Mouse (Mus musculus) megakaryocyte, embryonic 14.5 days (primary cell): ENCODE data around the gene Schip1. TPM values are rescaled to one million over a fixed set of nuclear protein-coding genes. Genes with fewer than 3 reads are reported as not detected.
"Not testable (repeated sequence)": the region's sequence is repeated elsewhere in the genome, so short reads cannot be mapped to it uniquely, and the experiment has no call there.

Source experiments
- H3K27me3 ChIP-seq: replicated peaks from 2 replicates; pipeline ENCODE3; 2012; ENCODE audit warnings: inconsistent platforms
- H3K36me3 ChIP-seq: replicated peaks from 2 replicates; pipeline ENCODE3; 2012; ENCODE audit warnings: low read length, inconsistent platforms, mixed read lengths
- H3K4me1 ChIP-seq: 2 replicates; pipeline ENCODE4 v1.6.1; 2012; ENCODE audit warnings: inconsistent platforms
- H3K4me3 ChIP-seq: replicated peaks from 2 replicates; pipeline ENCODE3; 2012; ENCODE audit warnings: moderate library complexity, mild to moderate bottlenecking, inconsistent platforms
- H3K9me3 ChIP-seq: 2 replicates; pipeline ENCODE4 v1.6.1; 2012; ENCODE audit warnings: inconsistent platforms
- FLI1 ChIP-seq: IDR thresholded peaks from 2 replicates; pipeline ENCODE4 v1.6.1; 2012; ENCODE audit warnings: low read length, inconsistent platforms, mixed read lengths
- GATA1 ChIP-seq: IDR thresholded peaks from 3 replicates; pipeline ENCODE4 v1.6.1; 2012; ENCODE audit warnings: mixed read lengths, low read length, inconsistent platforms, borderline replicate concordance
- polyA plus RNA-seq: library from polyadenylated mRNA; stranded (reverse); fragments of >175 nt; gene quantifications from 2 replicates; pipeline ENCODE4 v1.2.3, GENCODE M21; 2012; ENCODE audit warnings: low replicate concordance; ENCODE audit not compliant: insufficient read depth

Gene Schip1
- polyA plus RNA-seq, 1 experiment, result 18.7 TPM

DNA sequence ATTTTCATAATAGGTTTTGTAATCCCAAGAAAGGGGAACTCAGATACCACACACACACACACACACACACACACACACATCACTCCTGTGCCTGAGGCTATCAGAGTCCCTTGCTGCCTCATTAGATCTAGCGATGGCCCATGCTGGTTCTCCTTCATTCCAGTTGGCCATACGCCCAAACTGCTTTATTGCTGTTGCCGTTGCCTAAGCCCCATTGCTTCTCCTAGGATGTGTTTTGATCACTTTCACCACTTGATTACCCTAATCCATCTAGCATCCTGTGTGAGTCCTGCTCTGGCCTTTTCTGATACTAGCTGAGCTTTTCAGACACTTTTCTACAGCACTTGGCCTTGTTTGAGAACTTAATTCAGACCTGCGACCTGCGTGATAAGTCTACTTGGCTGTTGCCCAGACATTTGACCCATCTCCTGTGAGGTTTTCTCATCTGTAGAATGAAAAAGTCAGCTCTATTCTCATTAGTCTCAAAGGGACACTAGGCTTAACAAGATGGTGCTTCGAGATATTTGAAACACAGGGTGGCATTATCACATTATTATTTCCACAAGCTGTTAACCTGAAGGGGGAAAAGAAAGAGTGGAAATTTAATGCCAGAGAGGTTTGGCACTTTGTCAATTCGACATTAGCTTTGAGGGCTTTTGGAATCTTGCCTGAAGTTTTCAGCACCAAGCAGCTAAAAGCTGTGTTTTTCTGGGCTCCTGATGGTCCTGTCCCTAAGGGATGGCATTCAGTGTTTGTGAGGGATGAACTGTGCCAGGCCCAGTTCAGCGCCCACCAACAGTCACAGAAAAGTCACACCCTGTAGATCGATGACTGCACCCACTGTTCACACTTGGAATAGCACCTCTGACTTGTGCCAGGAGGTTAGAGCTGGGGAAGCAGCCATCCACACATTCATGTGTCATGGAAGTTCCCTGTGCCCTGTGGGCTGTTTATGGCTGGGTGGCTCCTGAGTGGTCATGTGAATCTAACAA is 7.1 kb downstream of the Schip1 start:
- Histone ChIP-seq H3K9me3 (no peaks in the 10 kb centered on the region), H3K36me3 (no peaks in the 10 kb centered on the region), H3K27me3 (peaks cover 2% of the 10 kb centered on the region), H3K4me3 (no peak overlapping the region), H3K4me1 (no peaks in the 10 kb centered on the region)
- TF ChIP-seq GATA1 (no peak), FLI1 (no peak)

DNA sequence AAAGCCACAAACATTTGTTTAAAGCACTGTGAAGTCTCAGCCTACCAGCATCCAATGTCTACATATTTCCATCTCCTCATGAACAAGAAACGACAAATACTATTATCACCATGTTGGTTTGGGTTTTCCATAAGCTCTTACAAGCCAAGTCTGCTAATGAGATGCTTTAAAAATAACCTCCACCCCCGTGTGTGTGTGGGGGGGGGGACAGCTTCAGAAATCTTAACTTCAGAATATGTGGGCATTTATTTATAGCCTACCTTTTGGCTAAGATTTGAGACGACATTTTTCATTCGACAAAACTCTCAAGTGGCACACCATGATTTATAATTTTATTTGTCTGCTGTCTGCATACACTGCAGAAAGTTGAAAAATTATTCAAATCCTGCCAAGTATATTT is 12.8 kb downstream of the Schip1 start:
- no peak for TF ChIP-seq GATA1
- TF ChIP-seq FLI1, result no peak
- H3K27me3 ChIP-seq, result no peaks in the 10 kb centered on the region
- no peaks in the 10 kb centered on the region for H3K4me1 ChIP-seq
- H3K9me3 ChIP-seq, result no peaks in the 10 kb centered on the region
- H3K4me3 ChIP-seq, result no peak overlapping the region
- no peaks in the 10 kb centered on the region for H3K36me3 ChIP-seq

DNA sequence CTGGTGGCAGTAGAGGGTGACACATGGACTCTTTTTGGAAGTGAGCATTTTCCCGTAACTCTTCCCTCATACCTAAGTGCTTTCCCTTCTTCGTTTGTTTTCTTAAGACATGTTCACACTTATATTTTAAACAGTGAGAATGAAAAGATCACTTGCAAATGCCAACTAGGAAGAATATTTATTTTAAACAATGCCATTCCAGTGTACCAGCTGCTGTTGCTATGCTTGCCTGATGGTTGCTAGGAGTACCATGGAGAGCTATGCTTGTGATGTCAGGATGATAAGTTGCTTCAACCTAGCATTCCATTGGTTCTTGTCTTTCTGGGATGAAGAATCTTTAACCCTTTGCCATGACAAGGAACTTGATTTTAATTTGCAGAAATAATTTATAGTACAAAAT is 20.4 kb downstream of the Schip1 start:
- TF ChIP-seq FLI1, result no peak
- TF ChIP-seq GATA1, result no peak
- H3K36me3 ChIP-seq, result no peaks in the 10 kb centered on the region
- no peaks in the 10 kb centered on the region for H3K4me1 ChIP-seq
- no peaks in the 10 kb centered on the region for H3K9me3 ChIP-seq
- H3K27me3 ChIP-seq, result no peaks in the 10 kb centered on the region
- H3K4me3 ChIP-seq, result no peak overlapping the region

DNA sequence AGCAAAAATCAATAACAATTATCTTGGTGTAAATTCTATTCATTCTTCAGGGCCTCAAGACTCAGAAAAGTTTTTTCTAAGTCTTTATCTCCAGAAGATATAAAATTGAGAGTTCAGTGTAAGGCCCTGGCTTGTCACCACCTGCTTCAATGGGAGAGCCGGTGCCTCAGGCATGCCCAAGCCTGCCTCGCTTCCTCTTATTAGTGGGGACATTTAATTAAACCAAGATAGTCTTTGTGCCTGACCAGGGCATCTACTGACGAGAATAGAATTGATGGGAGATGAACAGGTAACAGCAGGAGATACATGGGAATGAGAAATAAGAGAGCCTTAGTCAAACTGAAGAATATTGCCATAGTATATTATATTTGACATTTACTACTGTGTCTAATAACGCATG is 27.5 kb downstream of the Schip1 start:
- Histone ChIP-seq H3K9me3 (no peaks in the 10 kb centered on the region), H3K27me3 (no peaks in the 10 kb centered on the region), H3K4me1 (no peaks in the 10 kb centered on the region), H3K4me3 (no peak overlapping the region), H3K36me3 (no peaks in the 10 kb centered on the region)
- TF ChIP-seq GATA1, result no peak
- TF ChIP-seq FLI1, result no peak

DNA sequence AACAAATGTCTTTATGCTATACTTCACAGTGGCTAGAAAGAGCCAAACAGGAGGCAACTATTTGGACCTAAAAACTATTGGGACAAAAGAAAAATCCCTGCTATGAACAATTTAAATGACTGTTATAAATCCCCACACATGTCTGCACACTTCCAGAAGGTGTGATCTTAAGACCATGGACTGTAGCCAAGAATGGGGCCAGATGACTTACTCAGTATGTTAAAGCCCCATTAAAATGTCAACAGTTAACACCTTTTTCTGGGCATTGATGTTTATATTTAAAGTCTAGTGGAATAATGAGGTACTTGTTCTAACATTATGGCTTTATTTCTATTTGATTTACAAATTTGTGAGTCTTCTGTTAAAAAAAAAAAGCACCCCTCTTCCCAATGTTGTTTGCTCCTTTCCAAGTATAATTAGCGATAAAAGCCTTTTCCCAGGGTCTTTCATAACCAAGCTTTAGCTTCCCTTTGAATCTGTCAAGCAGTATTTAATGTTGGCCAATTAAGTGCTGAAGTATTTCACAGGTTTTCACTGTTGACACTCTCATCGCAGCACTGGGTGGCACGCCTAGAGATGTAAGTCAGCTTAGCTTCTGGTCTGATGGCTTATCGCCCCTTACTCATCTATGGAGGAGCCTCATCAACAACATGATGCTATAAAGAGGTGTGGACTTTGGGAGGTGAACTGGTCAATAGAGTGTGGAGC is 32.3 kb downstream of the Schip1 start:
- TF ChIP-seq FLI1 (no peak), GATA1 (no peak)

DNA sequence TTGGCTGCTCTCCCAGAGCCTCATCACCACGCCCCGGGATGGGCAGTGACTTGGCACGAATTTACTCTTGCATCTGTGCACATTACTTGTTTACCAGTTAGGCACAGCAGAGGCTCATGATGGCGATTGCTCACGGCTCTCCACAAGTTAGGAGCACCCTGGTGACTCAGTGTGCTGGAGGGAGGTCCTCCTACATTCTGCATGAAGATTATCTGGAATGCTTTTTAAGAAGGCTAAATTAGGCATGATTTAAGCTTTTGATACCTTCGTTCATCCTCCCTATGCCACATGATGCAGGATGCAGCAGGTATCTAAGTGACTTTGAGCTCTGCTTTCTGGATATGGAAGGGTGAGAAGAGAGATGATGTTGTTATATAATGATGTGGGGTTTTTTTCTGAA is 35.0 kb downstream of the Schip1 start:
- H3K4me3 ChIP-seq, H3K9me3 ChIP-seq, H3K4me1 ChIP-seq, H3K27me3 ChIP-seq, H3K36me3 ChIP-seq: not testable (repeated sequence)

More for the DNA sequence above, 32.3 kb downstream of the Schip1 start:
- Histone ChIP-seq H3K4me3 (no peak overlapping the region), H3K9me3 (no peaks in the 10 kb centered on the region), H3K36me3 (no peaks in the 10 kb centered on the region), H3K27me3 (peaks cover 2% of the 10 kb centered on the region), H3K4me1 (no peaks in the 10 kb centered on the region)

DNA sequence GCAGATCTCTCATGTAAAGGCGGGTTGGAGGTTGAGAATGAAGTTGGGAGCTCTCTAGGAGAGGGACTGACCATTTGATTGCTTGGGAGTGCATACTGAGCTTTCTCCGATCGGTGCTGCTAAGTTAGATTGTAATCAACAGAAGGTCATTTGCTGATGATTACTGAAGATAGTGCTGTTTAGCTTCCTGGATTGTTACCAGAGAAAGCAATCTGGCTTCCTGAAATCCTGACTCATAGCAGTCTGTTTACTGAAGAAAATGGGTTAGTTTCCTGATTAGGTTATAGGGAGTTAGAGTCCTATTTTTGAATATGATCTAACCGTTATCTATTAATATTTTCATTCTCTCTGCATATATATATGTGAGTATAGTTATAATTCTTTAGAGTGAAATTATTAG is 36.7 kb downstream of the Schip1 start:
- H3K36me3 ChIP-seq, result no peaks in the 10 kb centered on the region
- TF ChIP-seq FLI1 (no peak), GATA1 (no peak)
- H3K9me3 ChIP-seq, result no peaks in the 10 kb centered on the region
- no peaks in the 10 kb centered on the region for H3K4me1 ChIP-seq
- H3K27me3 ChIP-seq, result peaks cover 2% of the 10 kb centered on the region
- no peak overlapping the region for H3K4me3 ChIP-seq

DNA sequence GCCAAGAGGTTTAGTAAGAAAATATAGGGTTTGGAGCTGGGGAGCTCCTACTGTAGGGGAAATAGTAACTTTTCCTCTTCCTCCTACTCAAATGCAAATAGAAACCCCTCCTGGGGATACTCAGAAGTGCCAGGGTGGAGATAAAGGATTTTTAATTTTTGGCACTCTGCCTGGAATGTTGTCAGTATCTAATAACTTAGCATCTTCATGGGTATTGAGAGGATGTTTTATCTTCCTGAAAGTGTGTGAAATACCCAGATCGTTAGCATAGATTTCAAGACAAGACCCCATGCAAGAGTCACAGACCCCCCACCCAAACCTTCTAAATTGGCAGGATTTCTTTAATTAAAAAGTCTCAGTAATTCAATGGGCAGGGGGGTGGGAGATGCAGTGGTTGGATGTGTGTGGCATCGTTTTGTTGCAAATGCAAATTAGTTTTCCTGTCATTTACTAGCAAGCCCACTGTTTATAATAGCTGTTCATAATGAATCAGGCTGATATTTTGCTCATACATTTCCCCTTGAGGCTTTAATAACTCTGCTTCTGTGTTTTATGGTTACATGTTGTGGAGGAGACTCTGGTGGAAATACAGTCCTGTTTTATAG is 40.6 kb downstream of the Schip1 start:
- TF ChIP-seq GATA1 (no peak), FLI1 (no peak)
- Histone ChIP-seq H3K27me3 (no peaks in the 10 kb centered on the region), H3K36me3 (no peaks in the 10 kb centered on the region), H3K4me3 (no peak overlapping the region), H3K4me1 (no peaks in the 10 kb centered on the region), H3K9me3 (no peaks in the 10 kb centered on the region)

DNA sequence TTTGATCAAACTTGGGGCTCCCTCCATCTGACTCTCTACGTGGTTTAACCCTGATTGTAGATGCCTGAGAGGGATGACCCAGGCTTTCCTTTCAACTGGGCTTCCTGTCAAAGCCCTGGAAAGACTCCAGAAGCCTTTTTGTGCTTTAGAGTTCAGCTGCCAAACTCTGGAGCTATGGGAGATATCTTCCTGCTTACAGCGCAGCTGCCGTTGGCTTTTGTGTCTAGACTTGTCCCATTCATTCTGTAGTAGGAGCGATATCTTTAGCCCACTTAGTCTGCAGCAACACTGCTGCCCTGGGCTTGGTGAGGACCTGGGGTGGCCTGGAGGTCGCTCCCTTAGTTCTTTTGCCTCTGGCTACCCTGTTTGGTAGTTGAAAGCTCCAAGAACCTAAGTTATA is 56.7 kb downstream of the Schip1 start:
- Histone ChIP-seq H3K27me3 (no peaks in the 10 kb centered on the region), H3K9me3 (no peaks in the 10 kb centered on the region), H3K4me3 (no peak overlapping the region), H3K36me3 (no peaks in the 10 kb centered on the region), H3K4me1 (no peaks in the 10 kb centered on the region)
- TF ChIP-seq GATA1, result no peak
- no peak for TF ChIP-seq FLI1

DNA sequence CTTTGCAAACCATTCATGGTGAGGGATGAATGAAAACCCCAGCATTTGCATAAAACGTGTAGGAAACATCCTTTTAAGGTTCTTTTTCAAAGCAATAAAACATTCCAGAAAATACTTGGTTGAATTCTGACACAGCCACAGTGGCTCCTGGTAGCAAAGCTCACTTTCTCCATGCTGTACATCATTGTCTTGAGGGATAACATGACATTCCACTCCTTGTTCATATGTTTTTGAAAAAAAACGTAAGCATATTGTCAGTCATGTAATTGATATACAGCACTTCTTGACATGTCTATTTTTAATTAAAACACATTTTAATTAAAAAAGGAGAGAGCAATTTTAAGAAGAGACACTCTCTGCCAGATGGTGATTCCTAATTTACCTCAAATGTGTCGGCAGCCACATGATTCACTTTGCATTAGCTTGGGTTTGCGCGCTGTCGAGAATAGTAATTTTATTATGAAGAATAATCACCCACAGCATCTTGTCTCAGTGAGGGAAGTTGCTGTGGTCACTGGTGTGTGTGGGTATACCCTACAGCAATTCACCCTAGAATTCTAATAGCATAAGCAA is 61.8 kb downstream of the Schip1 start:
- Histone ChIP-seq H3K36me3 (no peaks in the 10 kb centered on the region), H3K4me3 (no peak overlapping the region), H3K4me1 (no peaks in the 10 kb centered on the region), H3K9me3 (no peaks in the 10 kb centered on the region), H3K27me3 (no peaks in the 10 kb centered on the region)
- TF ChIP-seq FLI1, result no peak
- TF ChIP-seq GATA1, result no peak
